Mouse (Mus musculus) monocyte, adult 2 months (primary cell): ENCODE measurements around the gene Notch1.
A peak's percentile ranks its signal among the peaks of the same experiment; 100 is the strongest.

ENCODE experiments used
- DNase-seq, 2 experiments: peaks; one replicate each; pipeline ENCODE4 v3.0.0; 2022; ENCODE audit warnings: low spot score in 2 of 2, low read depth in 1 of 2

Notch1 gene

DNA sequence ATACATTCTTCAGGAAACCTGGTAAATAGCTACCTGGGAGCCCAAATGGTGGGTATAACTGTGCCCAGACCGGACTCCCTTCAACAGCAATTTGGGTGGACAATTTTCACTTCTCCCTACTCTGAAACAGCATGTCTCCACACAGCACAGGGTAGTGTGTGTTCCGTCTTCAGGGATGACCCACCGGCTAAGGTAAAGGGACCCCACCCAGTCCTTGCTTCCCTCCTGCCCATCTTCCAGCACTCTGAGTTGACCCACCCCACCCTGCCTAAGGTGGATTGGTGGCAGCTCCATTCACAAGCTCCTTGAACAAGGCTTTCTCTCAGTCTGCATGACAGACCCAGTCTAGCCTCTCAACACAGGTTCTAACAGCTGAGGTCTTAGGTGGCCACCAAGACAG is 33.6 kb downstream of the Notch1 start:
- DNase-seq: no peak

DNA sequence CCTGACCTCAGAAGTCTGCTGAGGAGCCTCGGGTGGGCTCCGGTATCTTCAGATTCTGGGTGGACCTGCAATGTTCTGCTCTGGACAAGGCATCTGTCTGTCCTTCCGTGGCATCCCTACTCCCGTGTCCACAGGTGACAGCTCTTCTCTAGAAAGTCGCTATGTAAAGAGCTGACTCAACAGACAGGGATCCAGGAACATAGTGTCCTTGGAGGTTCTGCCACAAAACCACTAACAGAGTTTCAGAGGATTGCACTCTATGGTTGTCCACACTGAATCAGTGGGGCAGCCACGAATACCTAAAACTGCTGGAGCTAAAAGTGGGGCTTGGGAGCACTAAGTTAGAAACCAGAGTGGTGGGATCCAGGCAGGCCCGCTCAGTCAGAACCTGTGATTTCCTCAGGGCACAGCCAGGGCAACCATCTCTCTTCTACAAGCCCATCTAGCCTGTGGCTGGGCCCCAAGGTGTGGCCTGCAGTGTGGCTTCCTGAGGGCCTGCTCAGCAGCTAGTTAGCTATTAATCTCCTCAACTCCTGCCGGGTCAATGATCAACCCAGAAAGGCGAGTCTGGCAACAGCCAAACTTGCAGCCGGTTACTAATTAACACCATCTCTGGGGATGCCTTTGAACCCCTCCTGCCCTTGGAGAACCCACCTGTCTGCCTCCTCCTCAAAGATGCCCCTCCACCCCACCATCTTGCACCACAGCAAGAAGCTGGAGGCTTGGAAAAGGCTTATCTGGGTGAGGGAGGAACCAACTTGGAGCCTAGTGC is 34.6 kb downstream of the Notch1 start:
- DNase-seq: no peak

DNA sequence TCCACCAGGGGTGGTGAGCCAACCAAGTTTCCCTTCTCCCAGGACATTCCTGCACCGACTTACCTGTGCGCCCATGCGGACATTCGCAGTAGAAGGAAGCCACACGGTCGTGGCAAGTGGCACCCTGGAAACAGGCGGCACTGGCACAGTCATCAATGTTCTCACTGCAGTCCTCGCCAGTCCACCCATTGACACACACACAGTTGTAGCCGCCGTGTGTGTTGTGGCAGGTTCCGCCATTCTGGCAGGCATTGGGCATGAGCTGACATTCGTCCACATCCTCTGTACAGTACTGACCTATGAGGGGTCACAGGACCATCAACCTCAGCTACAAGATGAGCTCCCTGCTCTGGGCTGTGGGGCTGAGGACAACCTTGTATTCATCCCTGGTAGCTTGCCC is 35.6 kb downstream of the Notch1 start:
- DNase-seq: no peak

DNA sequence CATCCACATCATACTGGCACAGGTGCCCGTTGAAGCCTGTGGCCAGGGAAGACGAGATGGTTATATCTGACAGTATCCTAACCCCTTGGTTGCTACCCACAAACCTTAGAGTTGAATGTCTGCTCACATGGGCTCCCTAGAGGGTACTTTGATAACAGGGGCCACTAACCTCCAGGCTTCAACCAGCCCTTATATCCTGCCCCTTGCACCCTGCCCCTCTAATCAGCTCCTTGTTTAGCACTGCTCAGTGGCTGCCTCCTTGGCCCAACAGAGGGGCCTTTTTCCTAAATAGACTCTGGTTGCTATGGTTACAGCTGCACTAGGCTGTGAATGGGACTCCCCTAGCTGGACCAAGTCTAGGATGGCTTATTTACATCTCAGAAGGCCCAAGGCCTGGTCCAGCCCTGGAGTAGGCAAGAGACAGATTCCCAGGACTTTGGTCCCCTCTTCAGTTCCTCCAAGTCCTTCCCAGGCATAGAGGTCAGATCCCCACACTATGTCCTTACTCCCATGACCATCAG is 37.7 kb downstream of the Notch1 start:
- DNase-seq: no peak

DNA sequence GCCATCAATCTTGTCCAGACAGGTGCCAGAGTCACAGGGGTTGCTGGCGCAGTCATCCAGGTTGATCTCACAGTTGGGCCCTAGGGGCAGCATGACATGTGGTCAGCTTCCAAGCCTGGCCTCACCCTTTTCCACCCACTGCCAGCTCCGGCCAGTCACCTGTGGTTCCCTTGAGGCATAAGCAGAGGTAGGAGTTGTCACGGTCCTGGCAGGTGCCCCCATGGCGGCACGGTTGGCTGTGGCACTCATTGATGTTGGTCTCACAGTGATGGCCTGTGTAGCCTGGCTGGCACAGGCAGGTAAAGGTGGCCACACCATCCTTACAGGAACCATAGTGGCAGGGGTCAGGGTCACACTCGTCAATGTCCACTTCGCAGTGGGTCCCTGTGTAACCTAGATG is 38.6 kb downstream of the Notch1 start:
- no peak for DNase-seq

DNA sequence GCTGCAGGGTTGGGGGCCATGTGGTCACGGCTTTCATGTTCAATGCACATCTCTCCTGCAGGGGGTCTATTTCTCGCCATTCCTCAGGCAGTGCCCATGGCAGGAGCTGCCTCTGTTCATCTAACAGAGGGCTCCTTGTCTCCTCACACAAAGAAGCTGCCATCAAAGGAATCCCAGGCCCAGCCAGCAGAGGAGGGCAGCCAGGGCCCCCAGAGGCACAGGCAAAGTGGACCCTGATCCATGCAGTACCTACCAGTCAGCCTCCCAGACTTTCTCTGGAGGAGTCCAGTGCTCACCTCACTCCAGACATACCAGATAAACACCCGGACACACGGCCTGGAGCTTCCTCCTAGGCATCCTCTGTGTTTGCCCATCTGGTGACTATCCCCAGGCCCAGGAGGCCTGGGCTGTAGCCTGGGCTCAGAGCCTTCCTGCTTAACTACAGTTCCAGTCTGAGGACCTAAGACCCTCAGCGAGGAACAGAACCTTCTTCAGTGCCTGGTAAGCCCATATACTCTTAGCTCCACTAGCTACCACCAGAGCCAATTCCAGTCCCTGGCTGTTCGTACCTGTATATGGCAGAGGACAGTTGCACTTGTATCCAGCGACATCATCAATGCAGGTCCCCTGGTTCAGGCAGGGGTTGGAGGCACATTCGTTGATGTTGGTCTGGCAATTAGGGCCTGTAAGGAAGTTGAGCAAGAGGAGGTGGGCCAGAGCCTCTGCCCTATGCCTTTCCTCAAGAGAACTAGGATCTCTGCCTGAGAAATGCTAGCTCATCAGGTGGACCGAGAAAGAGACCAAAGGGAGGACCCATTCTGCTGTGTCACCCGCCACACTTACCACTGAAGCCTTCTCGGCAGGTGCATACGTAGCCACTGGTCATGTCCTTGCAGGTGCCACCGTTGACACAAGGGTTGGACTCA is 40.7 kb downstream of the Notch1 start:
- no peak for DNase-seq

DNA sequence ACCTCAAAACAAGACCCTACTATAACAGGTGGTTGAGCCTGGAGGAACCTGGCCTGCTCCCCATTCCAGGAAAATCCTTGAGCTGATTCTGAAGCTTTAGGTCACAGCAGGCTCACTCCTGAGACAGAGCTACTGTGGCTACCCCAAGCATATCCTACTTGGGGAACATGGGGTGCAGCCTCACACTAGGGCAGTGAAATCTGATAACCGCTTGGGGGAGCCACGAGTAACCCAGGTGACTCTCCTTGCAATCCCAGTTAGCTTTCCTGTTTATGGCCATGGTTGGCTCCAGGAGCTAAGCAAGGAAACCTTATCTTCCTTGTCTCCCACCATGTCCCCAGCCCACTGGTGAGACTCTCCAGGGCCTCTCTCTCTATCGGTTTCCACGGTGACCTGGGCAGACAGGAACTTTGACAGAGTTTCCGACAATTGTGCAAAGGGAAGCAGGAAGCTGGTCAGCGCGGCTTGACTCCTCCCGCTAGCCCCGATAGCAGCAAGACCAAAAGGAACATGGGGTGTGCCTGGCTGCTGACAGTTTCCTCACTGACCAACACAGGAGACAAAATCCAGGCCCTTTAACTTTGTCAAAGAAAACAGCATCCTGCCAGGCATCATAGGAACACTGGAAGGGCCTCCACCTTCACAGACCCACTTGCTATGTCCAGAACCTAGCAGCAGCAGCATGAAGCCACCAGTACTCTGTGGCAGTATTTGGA is 41.5 kb downstream of the Notch1 start:
- peak in 1 of 2 experiments; percentile 52 for DNase-seq

DNA sequence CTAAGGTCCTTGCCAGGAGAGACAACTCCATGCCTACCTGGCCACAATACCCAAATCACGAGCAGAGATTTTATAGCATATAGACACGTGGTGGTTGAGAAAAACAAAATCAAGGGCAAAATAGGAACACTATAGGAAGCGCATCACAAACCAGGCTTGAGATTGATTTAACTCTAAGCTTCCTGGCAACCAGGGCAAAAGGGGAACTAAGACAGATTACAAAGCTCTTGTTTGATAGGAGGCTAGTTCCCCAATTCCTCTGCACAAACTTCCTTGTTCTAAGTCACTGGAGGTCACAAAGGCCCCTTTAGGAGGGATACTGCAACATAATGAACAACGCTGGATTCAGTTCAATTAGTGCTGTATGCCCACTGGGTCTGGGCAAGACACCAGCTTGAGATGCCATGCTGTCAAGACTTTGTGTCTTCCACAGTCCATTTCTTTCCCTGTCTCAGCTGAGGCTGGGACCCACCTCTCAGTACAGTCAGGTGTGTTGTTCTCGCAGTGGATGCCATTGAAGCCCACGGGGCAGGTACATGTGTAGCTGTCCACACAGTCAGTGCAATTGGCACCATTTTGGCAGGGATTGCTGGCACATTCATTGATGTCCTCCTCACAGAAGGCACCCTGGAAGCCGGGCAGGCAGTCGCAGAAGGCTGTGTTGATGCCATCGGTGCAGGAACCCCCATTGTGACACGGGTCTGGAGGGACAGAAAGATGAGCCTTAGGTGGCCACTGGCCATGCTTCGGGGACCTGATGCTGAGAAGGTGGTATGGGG is 44.0 kb downstream of the Notch1 start:
- DNase-seq: no peak

DNA sequence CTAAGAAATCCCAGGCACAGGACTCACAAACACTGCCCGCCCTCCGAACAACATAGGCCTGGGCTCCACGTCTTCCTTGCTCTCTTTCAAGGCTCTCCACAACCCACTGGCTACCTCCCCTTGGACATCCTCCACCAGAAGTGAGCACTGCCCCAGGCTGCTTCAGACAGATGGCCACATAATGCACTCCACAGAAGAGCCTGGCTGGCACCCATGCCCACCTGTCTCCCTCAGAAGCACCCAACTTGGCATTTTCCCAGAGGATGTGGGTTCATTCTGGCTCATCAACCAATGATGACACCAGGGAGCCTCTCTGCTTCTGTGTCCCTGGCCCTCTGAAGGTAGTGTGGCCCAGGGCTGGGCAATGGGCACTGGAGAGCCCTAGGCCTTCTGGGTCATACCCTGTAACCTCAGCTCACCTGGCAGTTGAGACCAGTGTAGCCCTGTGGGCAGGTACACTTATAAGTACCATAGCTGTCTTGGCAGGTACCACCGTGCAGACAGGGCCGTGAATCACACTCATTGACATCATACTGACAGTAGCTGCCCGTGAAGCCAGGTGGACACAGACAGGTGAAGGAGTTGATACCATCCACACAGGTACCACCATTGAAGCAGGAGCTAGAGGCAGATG is 44.7 kb downstream of the Notch1 start:
- no peak for DNase-seq

DNA sequence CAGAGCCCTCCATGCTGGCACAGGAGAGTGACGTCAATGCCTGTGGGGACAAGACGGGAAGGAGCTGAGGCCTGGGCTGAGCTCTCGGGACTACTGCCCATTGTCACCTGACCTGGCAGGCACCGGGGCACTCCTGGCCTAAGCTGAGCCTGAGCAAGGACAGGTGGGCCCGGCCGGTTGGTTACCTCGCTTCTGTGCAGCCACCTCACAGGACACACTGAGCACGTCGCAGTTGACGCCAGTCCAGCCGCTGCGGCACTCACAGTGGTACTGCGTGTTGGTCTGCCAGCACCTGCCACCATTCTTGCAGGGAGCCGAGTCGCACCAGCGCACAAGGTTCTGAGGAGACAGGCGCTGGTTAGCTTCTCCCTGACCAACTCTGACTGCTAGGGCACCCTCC is 45.5 kb downstream of the Notch1 start:
- DNase-seq: no peak

DNA sequence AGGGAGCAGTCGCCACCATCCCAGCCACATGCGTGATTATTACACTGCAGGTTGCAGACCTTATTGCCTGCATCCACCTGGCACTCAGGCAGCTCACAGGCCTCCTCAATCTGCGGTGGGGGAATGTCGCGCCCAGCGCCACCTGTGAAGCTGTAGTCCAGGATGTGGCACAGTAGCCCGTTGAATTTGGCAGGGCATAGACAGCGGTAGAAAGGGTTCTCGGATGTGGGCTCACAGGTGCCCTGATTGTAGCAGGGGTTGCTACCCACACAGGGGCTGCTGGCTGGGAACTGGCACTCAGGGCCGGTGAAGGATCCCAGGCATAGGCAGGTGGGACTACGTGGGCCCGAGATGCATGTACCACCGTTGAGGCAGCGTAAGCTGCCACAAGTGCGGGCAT is 48.1 kb downstream of the Notch1 start:
- DNase-seq: no peak

DNA sequence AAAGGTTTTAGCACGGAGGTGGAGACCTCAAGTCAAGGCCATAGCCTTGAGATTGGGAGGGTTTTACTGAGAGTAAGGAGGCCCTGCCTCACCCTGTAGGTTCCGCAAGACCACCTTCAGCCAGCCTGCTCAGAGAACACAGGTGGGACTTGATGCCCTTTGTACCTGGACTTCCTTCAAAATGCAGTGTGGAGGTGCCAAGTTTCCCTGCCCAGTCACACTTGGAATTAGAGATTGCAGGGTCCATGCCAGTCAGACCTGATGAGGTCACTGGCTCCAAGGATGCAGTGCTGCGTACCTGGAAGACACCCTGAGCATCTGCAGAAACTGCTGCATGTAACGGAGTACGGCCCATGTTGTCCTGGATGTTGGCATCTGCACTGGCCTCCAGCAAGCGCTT is 53.1 kb downstream of the Notch1 start:
- DNase-seq: no peak

DNA sequence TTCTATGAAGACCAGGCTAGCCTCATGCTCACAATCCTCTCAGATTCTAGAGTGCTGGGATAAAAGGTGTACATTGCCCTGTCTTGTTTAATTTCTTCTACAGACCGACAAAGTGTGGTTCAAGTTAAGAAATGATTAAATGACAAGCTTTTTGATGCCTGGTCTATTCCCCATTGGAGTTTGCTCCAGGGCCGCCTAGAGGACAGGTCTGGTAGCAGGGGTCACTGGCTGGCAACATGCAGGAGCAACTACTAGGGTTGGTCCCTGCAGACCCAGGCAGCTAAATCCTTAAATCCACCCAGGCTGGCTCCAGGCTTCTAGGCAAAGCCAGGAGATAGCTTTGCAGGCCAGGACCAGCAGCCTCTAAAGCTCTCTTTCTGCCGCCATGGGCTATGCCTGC is 53.5 kb downstream of the Notch1 start:
- DNase-seq: no peak

DNA sequence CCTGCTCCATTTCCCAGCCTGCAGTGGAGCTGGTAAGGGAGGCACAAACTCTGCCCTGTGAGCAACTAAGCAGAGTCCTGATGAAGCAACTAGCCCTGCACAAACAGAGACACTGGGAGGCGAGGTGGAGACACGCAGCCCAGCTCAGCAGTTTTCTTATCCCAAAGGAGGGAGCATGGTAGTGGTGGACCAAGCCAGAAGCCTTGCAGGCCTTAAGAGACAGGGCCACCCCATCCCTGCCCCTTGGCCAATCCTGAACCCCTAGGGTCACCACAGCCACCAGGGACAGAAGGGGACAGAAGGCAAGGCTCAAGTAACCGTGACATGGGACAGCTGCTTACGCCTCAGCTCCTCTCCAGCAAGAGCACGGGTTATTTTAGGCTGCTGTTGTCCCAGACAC is 54.8 kb downstream of the Notch1 start:
- no peak for DNase-seq

DNA sequence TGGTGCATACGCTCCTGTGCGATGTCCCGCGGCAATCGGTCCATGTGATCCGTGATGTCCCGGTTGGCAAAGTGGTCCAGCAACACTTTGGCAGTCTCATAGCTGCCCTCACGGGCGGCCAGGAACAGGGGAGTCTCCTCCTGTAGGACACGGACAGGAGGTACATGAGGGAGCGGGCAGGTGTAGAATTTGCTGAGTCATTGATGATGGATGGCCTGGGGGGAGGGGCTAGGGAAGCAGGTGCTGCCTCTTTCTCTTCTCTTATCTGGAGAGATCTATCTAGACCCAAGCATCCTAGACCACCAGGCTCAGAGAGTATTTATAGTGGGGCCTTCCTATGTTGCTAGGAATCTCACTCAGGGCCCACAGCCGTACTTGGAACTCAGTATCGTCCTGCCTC is 55.6 kb downstream of the Notch1 start:
- DNase-seq: no peak

DNA sequence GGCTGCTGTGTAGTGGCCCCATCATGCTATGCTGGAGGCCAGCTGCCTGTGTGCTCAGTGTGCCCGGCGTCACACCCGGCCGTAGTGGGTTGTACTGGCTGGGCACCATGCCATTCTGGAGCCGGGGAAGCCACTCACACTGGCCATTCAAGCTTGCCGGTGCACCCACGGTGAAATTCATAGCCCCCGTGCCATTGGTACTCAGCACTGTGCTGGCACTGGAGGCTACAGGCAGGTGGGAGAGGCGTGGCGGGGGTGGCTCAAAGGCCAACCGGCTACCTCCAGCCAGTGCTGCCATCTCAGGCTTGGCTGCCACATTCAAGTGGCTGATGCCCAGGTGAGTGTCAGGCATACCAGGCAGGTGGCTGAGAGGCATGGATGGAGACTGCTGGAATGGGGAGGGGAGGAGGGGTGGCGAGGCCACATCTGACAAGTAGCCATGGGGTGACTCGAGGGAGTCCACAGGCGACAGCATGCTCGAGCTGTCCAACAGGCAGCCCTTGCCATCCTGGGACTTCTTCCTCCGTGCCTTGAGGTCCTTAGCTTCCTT is 56.3 kb downstream of the Notch1 start:
- DNase-seq: no peak

DNA sequence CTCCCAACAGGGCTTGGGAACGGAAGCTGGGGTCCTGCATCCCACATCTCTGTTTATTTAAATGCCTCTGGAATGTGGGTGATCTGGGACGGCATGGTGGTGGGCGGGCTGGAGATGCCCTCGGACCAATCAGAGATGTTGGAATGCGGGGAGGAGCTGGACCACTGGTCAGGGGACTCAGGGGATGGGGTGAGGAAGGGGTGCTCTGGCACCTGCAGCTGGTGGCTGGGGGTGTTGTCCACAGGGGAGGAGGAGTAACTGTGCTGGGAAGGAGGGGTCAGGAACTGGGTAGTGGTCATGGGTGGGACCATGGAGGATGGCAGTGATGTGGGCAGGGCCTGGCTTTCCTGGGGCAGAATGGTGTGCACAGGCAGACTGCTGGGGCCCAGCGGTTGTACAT is 57.0 kb downstream of the Notch1 start:
- DNase-seq: no peak

DNA sequence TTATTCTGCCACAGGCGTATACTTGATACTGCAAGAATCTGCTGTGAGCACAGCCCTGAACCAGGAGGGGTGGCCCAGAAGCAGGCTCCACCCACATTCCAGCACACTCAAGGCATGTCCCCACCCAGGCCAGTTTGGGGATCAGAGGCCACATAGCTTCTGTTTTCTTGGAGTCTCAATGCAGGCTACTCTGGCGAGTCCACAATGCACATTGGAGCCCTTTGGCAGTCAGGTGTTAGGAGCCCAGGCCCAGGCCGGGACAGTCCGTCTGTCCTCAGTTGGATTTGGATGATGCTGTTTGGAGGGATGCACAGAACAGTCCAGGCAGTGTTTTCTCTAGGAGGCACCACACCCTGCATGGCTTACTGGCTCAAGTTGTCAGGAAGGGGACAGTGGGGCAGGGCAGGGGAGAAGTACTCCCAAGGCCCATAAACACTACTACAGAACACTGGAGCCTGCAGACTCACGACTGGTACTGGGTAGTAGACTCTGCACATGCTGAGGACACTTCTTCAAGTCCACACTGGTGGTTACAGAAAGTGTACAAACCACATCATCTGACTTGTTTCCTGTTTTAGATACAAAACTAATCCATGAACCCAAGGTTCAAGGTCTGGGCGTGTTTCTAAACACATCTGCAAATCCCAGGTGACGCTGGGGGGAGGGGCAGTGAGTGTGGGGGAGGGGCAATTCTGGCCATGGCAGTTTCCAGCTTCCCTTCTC is 57.9 kb downstream of the Notch1 start:
- no peak for DNase-seq
